Mouse (Mus musculus) adrenal gland, adult 8-10 months (tissue): ENCODE measurements around the gene Hspb6. TPM values are rescaled to one million over a fixed set of nuclear protein-coding genes. Genes with fewer than 3 reads are reported as not detected.

Source experiments
- DNase-seq: peaks from one replicate; pipeline ENCODE4 v3.0.0; 2022
- total RNA-seq, 4 experiments: library from RNA; stranded (reverse); gene quantifications; 2 replicates each; pipeline ENCODE4 v1.2.4; 2022

The Hspb6 gene
- total RNA-seq, 4 experiments from 2014 or later: 23.5 to 56.3 (median 32.4) TPM

DNA sequence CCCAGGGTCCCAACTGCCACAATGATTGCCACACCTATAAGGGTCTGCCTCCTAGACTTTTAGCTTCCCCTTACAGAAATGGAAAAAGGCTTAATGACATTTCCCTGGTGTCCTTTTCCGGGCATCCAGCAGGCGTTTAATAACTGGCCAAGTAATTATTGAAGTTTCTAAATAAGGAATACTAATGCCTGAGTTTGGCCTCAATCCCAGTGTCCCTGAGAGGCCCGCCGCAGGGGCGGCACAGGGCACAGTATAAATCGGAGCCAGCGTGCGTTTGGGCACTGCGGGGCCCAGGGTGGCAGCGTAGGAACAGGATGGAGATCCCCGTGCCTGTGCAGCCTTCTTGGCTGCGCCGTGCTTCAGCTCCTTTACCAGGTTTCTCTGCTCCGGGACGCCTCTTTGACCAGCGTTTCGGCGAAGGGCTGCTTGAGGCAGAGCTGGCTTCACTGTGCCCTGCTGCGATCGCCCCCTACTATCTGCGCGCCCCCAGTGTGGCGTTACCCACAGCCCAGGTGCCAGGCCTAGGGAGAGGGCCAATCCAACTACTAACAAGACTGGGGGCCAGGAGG, 1.1 kb downstream of the Hspb6 start:
- DNase-seq: peak; percentile 71

DNA sequence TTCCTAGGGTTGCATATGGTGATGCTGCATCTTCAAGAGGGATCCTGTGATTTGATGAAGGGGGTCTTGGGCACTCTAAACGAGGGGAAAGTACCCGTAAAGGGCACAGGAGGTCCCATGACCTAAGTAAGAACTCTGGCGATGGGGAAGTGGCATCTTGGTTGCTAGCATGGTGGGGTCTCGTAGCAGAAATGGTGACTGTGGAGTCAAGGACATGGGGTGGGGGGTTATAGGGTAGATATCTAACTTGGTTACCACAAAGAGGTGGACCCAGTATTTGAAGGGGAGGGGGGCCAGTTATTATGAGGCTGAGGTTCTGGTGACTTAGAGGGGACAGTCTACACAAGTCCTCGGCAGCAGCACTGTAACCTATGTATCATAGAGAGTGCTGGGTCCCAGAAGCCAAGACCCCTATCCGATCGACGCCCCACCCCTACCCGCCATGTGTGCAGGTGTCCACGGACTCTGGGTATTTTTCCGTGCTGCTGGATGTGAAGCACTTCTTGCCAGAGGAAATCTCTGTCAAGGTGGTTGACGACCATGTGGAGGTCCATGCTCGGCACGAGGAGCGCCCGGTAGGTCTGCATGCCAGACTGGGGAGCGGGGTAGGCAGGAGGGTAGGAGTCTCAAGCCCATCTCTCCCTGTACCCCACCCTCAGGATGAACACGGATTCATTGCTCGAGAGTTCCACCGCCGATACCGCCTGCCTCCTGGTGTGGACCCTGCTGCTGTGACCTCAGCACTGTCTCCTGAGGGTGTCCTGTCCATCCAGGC, 2.0 kb downstream of the Hspb6 start:
- DNase-seq: no peak

DNA sequence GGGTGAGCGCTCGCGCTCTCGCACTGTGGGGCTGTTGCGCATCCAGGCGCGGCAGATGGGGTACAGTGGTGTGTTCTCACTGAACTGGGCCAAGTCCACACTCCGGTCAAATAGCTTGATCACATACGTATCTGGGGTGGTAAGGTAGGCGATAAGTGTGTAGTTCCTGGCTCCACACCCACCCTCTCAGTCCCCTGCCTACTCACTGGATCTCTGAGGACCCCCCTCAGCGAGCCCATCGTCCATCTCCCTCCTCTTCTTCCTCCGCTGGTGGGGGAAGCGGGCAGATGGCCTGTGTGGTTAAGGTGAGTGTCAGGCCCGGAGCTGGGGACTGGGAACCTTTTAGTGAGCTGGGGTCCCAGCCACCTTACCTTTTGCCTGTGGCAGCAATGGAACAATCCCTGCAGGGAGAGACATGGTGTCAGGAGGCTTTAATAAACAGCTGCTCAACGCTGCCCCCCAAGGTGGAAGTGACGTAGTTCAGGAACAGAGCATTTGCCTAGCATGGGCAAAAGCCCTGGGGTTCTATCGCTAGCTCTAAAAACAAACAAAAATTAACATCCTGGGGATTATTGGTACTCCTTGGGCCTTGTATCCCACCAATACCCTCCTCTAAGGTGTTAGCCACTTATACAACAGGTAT, 5.0 kb downstream of the Hspb6 start:
- no peak for DNase-seq

DNA sequence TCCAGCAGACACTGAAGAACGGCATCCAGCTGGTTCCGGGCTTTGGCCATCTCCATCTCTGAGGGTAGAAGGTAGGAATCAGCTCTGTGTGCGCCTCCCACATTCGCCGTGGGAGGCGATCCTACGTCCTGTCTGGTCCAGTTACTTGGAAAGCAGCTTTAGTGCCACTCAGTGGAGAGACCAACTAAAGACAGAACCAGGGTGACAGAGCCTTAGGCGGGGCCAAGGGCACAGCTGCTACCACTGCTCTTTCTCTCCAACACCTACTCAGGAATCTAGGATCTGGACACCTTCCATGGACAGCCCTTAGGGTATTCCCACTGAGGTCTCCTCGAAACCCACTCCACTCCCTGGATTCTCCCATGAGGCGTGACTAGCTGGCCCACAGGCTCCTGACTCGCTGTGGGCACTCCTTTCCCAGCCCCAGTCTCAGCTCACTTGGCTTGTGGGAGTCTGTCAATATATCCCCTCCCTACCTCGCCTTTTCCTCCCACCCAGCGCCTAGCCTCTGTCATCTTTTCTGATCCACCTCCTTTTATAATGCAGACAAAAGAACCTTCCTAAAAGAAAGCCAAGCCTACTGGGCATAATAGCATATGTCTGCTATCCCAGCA, 6.0 kb downstream of the Hspb6 start:
- no peak for DNase-seq

DNA sequence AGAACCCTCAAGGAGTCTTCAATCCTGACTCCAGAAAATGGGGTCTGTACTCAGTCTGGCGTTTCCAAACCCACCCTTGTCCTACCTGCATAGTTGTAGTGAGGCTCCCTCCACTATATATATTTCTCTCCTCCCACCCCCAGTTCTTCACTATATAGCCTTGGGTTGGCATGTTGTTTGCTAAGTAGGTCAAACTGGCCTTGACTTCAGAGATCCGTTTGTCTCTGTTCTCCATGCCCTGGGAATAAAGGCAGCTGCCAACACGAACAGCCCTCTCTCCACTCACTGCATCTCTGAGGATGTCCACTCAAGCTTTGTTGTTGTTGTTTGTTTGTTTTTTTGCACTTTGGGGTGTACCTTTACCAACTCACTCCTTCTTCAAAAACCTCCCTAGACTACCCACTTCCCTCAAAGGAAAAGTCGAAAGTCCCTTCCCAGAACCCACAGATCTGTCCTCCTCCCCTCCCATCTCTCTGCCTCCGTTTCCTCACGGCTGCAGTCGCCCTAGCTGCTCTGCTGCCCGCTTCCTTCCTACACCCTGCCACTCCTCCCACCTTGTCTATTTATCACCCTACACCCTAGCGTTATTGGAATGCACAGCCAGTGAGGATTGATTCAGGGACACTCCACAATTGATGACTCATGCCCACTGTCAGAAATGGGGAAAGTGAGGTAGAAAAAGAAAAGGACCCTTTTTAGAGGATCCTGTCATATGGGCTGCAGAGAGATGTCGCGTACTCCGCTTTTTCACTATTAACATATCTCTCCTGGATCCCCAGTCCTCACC, 6.9 kb downstream of the Hspb6 start:
- DNase-seq: no peak

DNA sequence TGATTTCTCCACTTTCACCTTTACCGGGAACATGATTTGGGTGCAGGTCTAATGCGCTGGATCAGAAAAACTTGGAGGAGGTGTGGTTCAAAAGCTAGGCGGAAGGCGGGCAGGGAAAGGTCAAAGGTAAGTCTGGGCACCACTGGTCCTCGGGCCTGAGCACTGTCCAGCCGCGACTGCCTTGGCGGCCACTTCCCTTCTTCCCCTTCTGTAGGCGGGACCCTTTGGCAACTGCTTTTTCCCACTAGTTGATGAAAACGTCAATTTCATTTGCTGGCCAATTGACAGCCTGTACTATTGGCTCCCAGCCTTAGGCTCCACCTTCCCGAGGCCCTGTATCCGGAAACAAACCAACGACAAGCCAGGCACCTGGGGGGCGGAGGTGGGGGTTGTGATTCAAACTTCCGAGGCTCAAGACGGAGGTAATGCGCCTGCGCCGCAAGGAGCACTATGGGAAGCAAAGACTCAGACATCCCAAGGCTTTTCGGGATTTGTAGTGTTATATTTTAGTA, 7.5 kb downstream of the Hspb6 start, which contains the start of gene Lin37:
TSS of gene Lin37 (minus strand) at position 396 of the 512 bp plus-strand sequence.
- DNase-seq: peak; percentile 99

DNA sequence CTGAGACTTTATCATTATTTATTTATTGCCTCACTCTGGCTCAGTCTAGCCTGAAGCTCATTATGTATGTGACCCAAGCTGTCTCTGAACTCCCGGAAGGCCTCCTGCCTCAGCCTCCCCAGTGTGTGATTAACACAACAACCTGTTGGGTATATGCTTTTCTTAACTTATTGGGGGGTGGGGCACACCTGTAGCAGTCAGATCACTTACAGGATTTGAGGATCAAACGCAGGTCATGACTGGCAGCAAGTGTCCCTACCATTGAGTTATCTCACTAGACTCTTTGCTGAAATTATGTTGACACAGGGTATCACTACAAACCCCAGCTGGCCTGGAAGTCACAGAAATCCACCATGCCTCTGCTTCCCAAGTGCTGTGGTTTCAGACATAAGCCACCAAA, 8.3 kb downstream of the Hspb6 start:
- no peak for DNase-seq

DNA sequence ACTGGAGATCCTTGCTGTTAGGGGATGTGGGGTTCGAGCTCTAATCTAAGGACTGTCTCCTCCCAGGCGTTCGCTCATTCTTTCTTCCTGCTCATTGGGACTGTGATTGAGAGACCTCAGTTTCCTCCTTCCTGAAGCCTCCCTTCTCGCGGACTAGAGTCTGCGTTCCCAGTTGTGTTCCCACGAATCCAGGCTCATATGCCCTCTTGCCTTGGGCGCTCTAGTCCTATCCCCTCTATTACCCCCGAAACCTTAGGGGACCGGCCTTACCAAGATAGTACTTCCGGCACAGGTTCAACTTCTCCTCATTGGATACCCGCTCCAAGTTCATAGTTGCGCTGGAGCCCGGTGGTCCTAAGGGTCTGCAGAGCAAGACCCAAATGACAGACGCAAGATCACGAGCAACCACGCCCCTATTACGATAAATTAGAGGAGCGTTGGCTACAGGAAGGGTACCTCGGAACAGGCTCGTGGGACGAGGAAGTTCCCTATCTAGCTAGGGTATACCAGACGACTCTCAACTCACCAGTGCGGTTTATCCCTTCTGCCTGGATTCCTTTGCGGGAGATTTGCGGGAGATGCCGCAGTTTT, 10.6 kb downstream of the Hspb6 start:
- DNase-seq: no peak

DNA sequence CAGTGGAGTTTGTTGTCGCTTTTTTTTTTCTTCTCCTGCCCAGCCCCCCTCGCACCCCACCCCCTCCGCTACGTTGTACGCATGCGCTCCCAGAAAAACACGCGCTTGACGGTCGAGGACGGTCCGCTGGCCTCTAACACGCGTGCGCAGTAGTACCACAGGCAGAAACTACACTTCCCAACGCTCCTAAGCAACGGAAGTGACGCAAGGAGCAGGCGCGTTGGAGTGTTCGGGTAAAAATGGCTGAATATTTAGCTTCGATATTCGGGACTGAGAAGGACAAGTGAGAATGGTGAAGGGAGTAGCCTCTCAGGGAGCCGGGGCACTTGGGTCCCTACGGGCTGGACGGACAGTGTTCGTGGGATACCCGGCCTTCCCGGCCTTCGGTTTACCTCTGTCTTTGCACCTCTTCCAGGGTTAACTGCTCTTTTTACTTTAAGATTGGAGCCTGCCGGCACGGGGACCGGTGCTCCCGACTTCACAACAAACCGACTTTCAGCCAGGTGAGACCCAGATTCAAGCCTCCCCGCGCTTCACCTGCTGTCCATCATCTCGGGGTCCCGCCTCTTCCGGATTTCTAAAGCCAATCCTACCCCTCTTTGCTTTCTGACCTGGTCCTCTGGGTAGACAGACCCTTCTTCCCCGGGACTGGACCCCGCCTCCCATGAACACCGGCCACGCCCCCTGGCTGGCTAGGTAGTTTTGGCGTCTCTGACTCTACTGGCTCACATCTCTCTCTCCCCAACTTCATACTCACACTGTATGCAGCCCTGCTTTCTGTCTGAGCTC, 11.3 kb downstream of the Hspb6 start, which contains the start of the genes U2af1l4, Gm49396 and Psenen:
TSS of gene U2af1l4 (plus strand) at position 185 of the 789 bp plus-strand sequence.
TSS of gene Gm49396 (plus strand) at position 228 of the 789 bp plus-strand sequence.
TSS of gene Psenen (minus strand) at position 511 of the 789 bp plus-strand sequence.
- DNase-seq: peak; percentile 96

DNA sequence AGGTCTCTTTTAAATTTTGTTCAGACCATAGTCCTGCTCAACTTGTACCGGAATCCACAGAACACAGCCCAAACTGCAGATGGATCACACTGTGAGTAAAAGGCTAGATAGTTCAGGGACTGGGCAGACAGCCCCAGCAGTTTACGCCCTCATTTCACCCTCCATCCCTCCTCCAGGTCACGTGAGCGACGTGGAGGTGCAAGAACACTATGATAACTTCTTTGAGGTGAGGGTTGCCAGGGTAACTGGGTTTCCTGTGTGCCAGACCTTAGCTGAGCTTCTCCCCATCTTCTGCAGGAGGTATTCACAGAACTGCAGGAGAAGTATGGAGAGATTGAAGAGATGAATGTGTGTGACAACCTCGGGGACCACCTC, 11.9 kb downstream of the Hspb6 start:
- DNase-seq: no peak

DNA sequence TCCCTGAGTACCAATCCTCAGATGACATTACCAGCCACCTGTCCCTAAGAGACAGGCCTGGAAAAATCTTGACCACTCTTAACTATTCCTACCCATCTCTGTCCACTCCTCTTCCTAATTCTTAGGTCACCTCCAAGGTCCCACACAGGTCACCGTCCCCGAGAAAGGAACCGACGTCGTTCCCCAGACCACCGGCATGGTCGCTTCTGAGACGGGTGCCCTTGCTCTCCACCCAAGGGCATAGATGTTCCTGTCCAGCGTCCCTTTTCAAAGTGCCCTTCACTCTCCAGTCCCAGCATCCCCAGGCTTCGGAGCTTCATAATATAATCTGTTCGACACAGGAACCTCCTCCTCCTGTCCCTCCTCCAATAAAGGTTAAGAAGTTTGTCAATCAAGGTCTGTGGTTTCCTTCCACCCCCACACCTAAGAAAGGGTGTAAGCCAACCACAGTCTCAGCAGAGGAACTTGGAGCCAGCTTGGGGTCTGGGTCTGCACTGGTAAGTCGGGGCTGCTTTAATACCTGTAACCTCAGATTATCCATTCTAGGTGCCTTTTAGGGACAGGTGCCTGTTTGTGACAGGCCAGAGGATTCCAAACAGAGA, 13.1 kb downstream of the Hspb6 start, which contains the start of gene Igflr1:
TSS of gene Igflr1 (plus strand) at position 458 of the 602 bp plus-strand sequence.
- no peak for DNase-seq

DNA sequence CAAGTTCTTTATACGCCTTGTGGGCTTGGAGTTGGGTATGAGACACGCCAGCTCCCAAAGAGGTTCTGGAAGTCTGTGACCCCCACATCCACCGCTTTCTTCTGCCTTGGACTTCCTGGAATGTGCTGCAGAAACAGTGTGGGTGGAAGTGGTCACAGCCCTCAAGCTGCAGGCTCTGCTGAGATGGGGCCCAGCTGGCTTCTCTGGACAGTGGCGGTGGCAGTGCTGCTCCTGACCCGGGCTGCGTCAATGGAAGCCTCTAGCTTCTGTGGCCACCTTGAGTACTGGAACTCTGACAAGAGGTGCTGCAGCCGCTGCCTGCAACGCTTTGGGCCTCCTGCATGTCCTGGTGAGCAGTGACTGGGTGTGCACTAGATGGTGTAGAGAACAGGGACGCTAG, 14.1 kb downstream of the Hspb6 start:
- DNase-seq: no peak

DNA sequence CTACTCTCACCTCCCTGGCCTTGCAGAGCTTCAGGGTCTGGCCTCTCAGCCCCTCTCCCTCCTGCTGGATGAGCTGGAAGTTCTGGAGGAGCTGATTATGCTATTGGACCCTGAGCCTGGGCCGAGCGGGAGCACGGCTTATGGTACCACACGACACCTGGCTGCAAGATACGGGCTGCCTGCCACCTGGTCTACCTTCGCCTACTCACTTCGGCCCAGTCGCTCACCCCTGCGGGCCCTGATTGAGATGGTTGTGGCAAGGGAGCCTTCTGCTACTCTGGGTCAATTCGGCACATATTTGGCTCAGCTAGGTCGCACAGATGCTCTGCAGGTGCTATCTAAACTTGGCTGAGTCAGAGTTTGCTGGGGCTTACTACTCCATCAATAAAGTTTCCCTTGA, 15.6 kb downstream of the Hspb6 start:
- DNase-seq: no peak

DNA sequence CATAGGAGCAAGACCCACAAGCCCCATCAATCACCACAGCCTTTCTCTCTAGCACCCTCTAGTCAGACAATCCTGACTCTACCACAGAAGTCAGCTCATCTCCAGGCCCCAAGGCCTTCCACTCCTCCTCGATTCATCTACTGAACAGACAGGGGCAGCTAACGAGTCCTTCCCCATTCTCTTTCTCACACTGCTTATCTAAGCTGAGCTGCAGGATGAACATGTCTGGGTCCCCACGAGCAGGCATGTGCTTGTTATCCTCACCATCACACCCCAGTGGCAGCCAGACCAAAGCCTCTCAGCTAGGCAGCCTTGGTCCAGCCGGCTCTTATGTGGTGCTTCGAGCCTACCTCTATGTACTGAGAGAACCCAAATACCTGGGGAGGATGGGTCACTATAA, 20.4 kb downstream of the Hspb6 start:
- no peak for DNase-seq

DNA sequence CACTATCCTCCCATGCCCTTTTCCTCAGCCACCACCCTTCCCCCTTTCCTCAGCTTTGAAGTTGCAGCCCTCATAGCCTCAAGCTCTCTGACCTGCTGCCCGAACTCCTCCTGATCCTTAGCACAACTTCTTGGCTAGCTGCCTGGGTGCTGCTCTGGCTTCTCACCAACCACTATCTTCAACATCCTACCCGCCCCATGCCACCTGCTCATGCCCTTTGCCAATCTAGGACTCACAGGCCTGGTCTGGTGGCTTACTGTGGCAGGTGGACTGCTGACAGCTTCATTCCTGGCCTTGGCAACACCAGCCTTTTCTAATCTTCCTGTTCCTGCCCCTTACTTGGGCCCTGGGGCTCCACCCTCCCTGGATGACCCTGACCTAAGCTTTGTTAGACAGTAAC, 21.0 kb downstream of the Hspb6 start:
- DNase-seq: no peak

DNA sequence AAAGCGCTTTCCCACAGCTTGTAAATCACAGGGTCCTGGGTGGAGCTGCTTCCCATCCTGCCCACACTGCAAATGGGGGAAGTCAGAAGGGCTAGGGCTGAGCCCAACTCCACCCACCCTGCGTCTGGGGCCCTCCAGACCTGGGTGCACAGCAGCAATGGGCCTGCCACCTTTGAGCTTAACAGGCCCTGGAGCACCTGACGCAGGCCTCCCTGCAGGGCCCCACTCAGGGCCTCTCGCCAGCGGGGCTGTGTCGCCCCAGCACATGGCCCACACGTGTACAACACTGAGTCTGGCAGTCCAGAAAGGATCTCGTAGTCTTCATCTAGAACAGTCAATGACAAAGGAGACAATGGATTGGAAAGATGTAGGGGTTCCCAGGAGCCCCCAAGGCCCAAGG, 28.0 kb downstream of the Hspb6 start:
- no peak for DNase-seq

DNA sequence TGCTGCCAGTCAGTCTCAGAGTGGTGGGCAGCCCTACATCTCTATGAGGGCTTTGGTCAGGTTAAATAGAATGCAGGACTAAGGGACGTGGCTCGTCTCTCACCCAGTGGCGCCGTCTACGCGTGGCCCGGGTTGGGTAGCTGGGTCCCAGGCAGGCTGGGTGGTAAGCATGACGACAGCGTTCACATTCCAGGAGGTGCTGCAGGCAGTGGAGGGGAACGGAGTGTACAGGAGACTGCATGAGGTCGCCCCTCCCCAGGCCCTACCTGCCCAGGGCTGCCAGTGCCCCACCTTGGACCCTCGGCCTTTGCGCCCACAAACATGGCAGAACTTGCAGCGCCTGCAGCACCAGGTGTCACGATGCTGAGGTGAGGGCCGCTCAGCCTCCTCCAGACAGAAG, 29.6 kb downstream of the Hspb6 start:
- DNase-seq: peak; percentile 11

DNA sequence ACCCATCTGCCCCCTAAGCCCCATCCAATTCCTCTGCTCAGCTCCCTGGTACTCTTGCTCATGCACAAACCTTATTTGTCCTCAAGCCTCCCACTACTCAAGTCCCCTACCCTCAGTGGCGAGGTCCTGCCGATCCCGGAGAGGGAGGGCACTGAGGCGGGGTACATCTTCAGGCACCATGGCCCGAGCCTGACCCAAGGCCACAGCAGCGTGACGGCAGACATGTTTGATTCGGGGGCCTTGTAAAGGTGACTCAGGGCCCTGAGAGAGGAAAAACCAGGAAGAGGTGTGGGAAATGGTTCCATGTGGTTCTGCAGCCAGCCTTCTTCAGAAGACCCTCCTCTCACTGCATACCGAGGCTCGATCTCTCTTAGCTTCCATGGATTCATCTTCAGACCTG, 32.4 kb downstream of the Hspb6 start:
- peak; percentile 21 for DNase-seq

DNA sequence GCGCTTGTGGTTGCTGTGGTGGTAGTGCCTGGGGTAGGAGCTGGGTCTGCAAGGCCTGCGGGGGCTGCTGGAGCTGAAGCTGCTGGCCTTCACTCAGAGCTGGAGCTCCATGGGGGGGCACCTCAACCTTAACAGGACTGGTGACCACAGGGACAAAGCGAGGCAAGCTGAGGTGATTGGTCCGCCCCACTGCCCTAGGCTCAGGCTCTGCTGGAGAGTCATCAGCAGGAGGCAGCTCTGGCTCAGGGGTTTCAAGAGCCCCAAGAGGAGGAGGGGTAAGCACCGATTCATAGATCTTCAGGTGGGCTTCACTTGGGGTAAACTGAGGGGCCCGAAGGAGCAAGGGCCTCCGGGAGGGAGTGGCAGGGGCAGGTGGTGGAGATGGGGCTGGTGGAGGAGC, 33.2 kb downstream of the Hspb6 start:
- DNase-seq: no peak

DNA sequence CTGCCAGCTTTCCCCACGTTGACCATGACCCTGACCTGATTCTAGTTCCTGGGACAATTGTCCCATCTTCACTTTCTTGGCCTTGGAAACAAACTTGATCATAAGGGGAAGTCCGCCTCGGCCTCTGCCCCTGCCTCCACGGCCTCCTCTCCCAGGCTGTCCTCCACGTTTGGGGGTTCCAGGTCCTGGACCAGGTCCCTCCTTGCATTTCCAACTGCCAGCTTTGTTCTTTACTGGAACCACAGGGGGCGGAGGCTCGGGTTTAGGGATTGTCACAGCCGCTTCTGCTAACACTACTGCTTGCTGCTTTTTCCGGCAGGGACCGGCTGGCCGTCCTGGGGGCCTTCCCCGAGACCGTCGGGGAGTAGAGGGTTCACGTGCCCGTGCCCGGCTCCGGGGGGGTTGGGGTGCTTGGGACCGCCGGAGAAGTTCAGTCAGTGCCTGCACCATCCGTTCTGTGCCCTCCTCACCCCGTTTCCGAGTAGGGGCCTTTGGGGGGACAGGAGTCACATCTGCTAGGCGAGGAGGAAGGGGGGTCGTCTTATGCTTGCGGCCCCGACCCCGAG, 34.6 kb downstream of the Hspb6 start:
- DNase-seq: no peak
